Mouse (Mus musculus): ENCODE data around the gene Pim3.

DNA sequence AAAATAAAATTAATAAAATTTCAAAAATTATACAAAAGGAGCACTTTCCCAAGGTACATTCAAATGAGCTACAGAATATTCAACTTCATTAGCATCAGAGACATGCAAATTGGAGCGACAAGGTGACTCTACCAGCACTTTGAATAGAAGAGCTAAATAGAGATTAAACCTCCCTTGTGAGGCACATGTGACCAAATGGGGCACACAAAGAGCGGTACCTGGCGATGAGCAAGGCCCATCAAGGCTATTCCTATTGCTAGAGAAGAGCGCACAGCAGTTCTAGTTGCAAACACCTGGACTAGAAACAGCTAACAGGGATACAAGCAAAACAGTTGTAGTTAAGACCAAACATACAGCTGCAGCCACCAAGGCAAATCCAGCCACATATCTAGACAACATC is 44.4 kb downstream of the Pim3 start:
- no peak for TF ChIP-seq EP300 (optimal IDR thresholded peaks at IDR 0.05)
- TF ChIP-seq CTCF (IDR thresholded peaks at IDR 0.05; ENCODE audit: low read depth): no peak

Data from stomach, postnatal 0 days (tissue).